Mouse (Mus musculus) 3134 (cell line): ENCODE results near the gene Hpf1.

ENCODE experiments used
- DNase-seq: peaks from one replicate; pipeline ENCODE4 v3.0.0-alpha.2; 2011; ENCODE audit warnings: low spot score; ENCODE audit not compliant: insufficient read length; ENCODE audit errors: extremely low read depth

Hpf1 gene

GRCm38 (mm10) chr8:60891757-60892156, 1.5 kb downstream of the Hpf1 start:
- DNase-seq, result no peak

- no peak for DNase-seq
Observed at GRCm38 (mm10) chr8:60895878-60896277, 5.7 kb downstream of the Hpf1 start.

GRCm38 (mm10) chr8:60900147-60900546, 9.9 kb downstream of the Hpf1 start:
- DNase-seq, result no peak

- no peak for DNase-seq
Observed at GRCm38 (mm10) chr8:60912081-60912480, 21.9 kb downstream of the Hpf1 start.

- DNase-seq, result no peak
Observed at GRCm38 (mm10) chr8:60912554-60912953, 22.3 kb downstream of the Hpf1 start.

- DNase-seq, result no peak
Observed at GRCm38 (mm10) chr8:60919069-60919468, 28.9 kb downstream of the Hpf1 start.

- DNase-seq, result no peak
Observed at GRCm38 (mm10) chr8:60920176-60920575, 30.0 kb downstream of the Hpf1 start.

GRCm38 (mm10) chr8:60933617-60934016, 43.4 kb downstream of the Hpf1 start:
- no peak for DNase-seq

GRCm38 (mm10) chr8:60938717-60939424, 48.7 kb downstream of the Hpf1 start:
- no peak for DNase-seq

- no peak for DNase-seq
Observed at GRCm38 (mm10) chr8:60942867-60943266, 52.6 kb downstream of the Hpf1 start.

- no peak for DNase-seq
Observed at GRCm38 (mm10) chr8:60947503-60947902, 57.3 kb downstream of the Hpf1 start.

GRCm38 (mm10) chr8:60949859-60950258, 59.6 kb downstream of the Hpf1 start:
- no peak for DNase-seq

GRCm38 (mm10) chr8:60951271-60951670, 61.1 kb downstream of the Hpf1 start:
- DNase-seq, result no peak

GRCm38 (mm10) chr8:60951757-60952156, 61.5 kb downstream of the Hpf1 start:
- no peak for DNase-seq

GRCm38 (mm10) chr8:60952803-60953202, 62.6 kb downstream of the Hpf1 start:
- DNase-seq, result no peak

- peak; percentile 69 for DNase-seq
Observed at GRCm38 (mm10) chr8:60954281-60955014, 64.2 kb downstream of the Hpf1 start.

GRCm38 (mm10) chr8:60956847-60957246, 66.6 kb downstream of the Hpf1 start:
- no peak for DNase-seq
